Mouse (Mus musculus) embryonic facial prominence, embryonic 12.5 days (tissue): ENCODE measurements around the gene Slc16a10. TPM values are rescaled to one million over a fixed set of nuclear protein-coding genes. Genes with fewer than 3 reads are reported as not detected.

Experiments
- ATAC-seq: fragments of 200-750 bp; cut with Nextera tagmentation; 2 replicates; pipeline ENCODE4 v1.8.0; 2017; ENCODE audit not compliant: insufficient number of reproducible peaks, insufficient read depth, low FRiP score, low TSS enrichment
- H3K27ac ChIP-seq: fragments of 300-500 bp; sonication (generic); 2 replicates; pipeline ENCODE4 v1.5.1; 2016; ENCODE audit warnings: mild to moderate bottlenecking
- H3K27me3 ChIP-seq: fragments of 300-500 bp; sonication (generic); 2 replicates; pipeline ENCODE4 v1.6.1; 2016; ENCODE audit warnings: mild to moderate bottlenecking, moderate library complexity
- H3K36me3 ChIP-seq: fragments of 300-500 bp; sonication (generic); 2 replicates; pipeline ENCODE4 v1.6.1; 2016; ENCODE audit warnings: mild to moderate bottlenecking
- H3K4me1 ChIP-seq: fragments of 300-500 bp; sonication (generic); 2 replicates; pipeline ENCODE4 v1.6.1; 2016
- H3K4me2 ChIP-seq: fragments of 300-500 bp; sonication (generic); replicated peaks from 2 replicates; pipeline ENCODE4 v1.6.1; 2016; ENCODE audit warnings: mild to moderate bottlenecking, moderate library complexity
- H3K4me3 ChIP-seq: fragments of 300-500 bp; sonication (generic); 2 replicates; pipeline ENCODE4 v1.5.1; 2016; ENCODE audit warnings: mild to moderate bottlenecking
- H3K9ac ChIP-seq: fragments of 300-500 bp; sonication (generic); 2 replicates; pipeline ENCODE4 v1.6.1; 2016; ENCODE audit warnings: mild to moderate bottlenecking, moderate library complexity
- H3K9me3 ChIP-seq: fragments of 300-500 bp; sonication (generic); 2 replicates; pipeline ENCODE4 v1.6.1; 2016; ENCODE audit warnings: mild to moderate bottlenecking, moderate library complexity
- WGBS: fragments of 180-500 bp; shearing (Covaris S2); methylation state at CpG from one replicate; pipeline ENCODE4 v1.1.7; 2016; 5-methylcytosine and 5-hydroxymethylcytosine counted together
- polyA plus RNA-seq: library from polyadenylated mRNA; unstranded; fragments of >200 nt; fragmentation: Nextera tagmentation; extraction: Ambion mirVana; gene quantifications from 2 replicates; pipeline ENCODE4 v1.2.1, GENCODE M21; 2016

The Slc16a10 gene
- polyA plus RNA-seq, 1 experiment from 2014 or later, result 6.5 TPM

GRCm38 (mm10) chr10:40169566-40169965, 27.5 kb upstream of the Slc16a10 start:
- Histone ChIP-seq H3K9me3 (no peaks in the 10 kb centered on the region), H3K9ac (no peak overlapping the region), H3K27me3 (no peaks in the 10 kb centered on the region), H3K4me2 (no peak overlapping the region), H3K4me1 (peaks cover 8% of the 10 kb centered on the region; the same call in 1 of the 2 replicates), H3K27ac (no peak overlapping the region), H3K36me3 (no peaks in the 10 kb centered on the region), H3K4me3 (no peak overlapping the region)
- no peak for ATAC-seq
- WGBS, result 85% methylated on average over 10 of the region's 10 CpGs

- Histone ChIP-seq H3K9me3 (no peaks in the 10 kb centered on the region), H3K36me3 (no peaks in the 10 kb centered on the region), H3K4me1 (peaks cover 8% of the 10 kb centered on the region; the same call in 1 of the 2 replicates), H3K4me3 (no peak overlapping the region), H3K9ac (no peak overlapping the region), H3K27me3 (no peaks in the 10 kb centered on the region), H3K4me2 (no peak overlapping the region), H3K27ac (no peak overlapping the region)
- no peak for ATAC-seq
- 87% methylated on average over 7 of the region's 7 CpGs for WGBS
These were observed 27.0 kb upstream of the Slc16a10 start for GRCm38 (mm10) chr10:40169088-40169487.

- H3K36me3 ChIP-seq, result no peaks in the 10 kb centered on the region
- no peaks in the 10 kb centered on the region for H3K27me3 ChIP-seq
- H3K4me2 ChIP-seq, result no peak overlapping the region
- no peaks in the 10 kb centered on the region; the same call in 1 of the 2 replicates for H3K4me1 ChIP-seq
- no peaks in the 10 kb centered on the region for H3K9me3 ChIP-seq
- no peak overlapping the region for H3K4me3 ChIP-seq
- H3K9ac ChIP-seq, result no peak overlapping the region
- no peak overlapping the region for H3K27ac ChIP-seq
- 79% methylated on average over 27 of the region's 27 CpGs for WGBS
- no peak for ATAC-seq
These were observed 22.6 kb upstream of the Slc16a10 start for GRCm38 (mm10) chr10:40164421-40165386.

GRCm38 (mm10) chr10:40163914-40164313, 21.9 kb upstream of the Slc16a10 start:
- H3K4me1 ChIP-seq, result no peaks in the 10 kb centered on the region; the same call in 1 of the 2 replicates
- no peaks in the 10 kb centered on the region for H3K27me3 ChIP-seq
- no peak overlapping the region for H3K4me2 ChIP-seq
- no peak overlapping the region for H3K4me3 ChIP-seq
- no peaks in the 10 kb centered on the region for H3K9me3 ChIP-seq
- H3K36me3 ChIP-seq, result no peaks in the 10 kb centered on the region
- 86% methylated on average over 13 of the region's 13 CpGs for WGBS
- ATAC-seq, result no peak
- no peak overlapping the region for H3K27ac ChIP-seq
- no peak overlapping the region for H3K9ac ChIP-seq

GRCm38 (mm10) chr10:40163338-40163737, 21.3 kb upstream of the Slc16a10 start:
- H3K9ac ChIP-seq, result no peak overlapping the region
- H3K36me3 ChIP-seq, result no peaks in the 10 kb centered on the region
- no peak overlapping the region for H3K27ac ChIP-seq
- H3K9me3 ChIP-seq, result no peaks in the 10 kb centered on the region
- ATAC-seq, result no peak
- no peak overlapping the region for H3K4me3 ChIP-seq
- WGBS, result 82% methylated on average over 8 of the region's 8 CpGs
- no peak overlapping the region for H3K4me2 ChIP-seq
- no peaks in the 10 kb centered on the region; the same call in 1 of the 2 replicates for H3K4me1 ChIP-seq
- H3K27me3 ChIP-seq, result no peaks in the 10 kb centered on the region

- ATAC-seq, result no peak
- H3K36me3 ChIP-seq, result no peaks in the 10 kb centered on the region
- H3K27ac ChIP-seq, result no peak overlapping the region
- no peak overlapping the region for H3K4me3 ChIP-seq
- WGBS, result 92% methylated on average over 5 of the region's 5 CpGs
- H3K27me3 ChIP-seq, result no peaks in the 10 kb centered on the region
- no peak overlapping the region for H3K9ac ChIP-seq
- H3K9me3 ChIP-seq, result no peaks in the 10 kb centered on the region
- no peaks in the 10 kb centered on the region; the same call in 1 of the 2 replicates for H3K4me1 ChIP-seq
- H3K4me2 ChIP-seq, result no peak overlapping the region
These were observed 19.7 kb upstream of the Slc16a10 start for GRCm38 (mm10) chr10:40161701-40162255.

- Histone ChIP-seq H3K9me3 (no peaks in the 10 kb centered on the region), H3K9ac (no peak overlapping the region), H3K4me1 (no peaks in the 10 kb centered on the region; the same call in 1 of the 2 replicates), H3K4me3 (no peak overlapping the region), H3K36me3 (no peaks in the 10 kb centered on the region), H3K27me3 (no peaks in the 10 kb centered on the region), H3K4me2 (no peak overlapping the region), H3K27ac (no peak overlapping the region)
- WGBS, result 88% methylated on average over 2 of the region's 2 CpGs
- no peak for ATAC-seq
These were observed 19.2 kb upstream of the Slc16a10 start for GRCm38 (mm10) chr10:40161236-40161635.

- Histone ChIP-seq H3K4me2 (no peak overlapping the region), H3K27ac (no peak overlapping the region)
- WGBS, result 58% methylated on average over 4 of the region's 4 CpGs
These were observed 10.4 kb upstream of the Slc16a10 start for GRCm38 (mm10) chr10:40152550-40152857.

GRCm38 (mm10) chr10:40151852-40152549, 9.9 kb upstream of the Slc16a10 start:
- Histone ChIP-seq H3K4me1 (no peaks in the 10 kb centered on the region), H3K9me3 (no peaks in the 10 kb centered on the region), H3K27me3 (no peaks in the 10 kb centered on the region), H3K4me3 (no peak overlapping the region), H3K27ac (peak overlapping the region; percentile 67), H3K4me2 (no peak overlapping the region), H3K9ac (no peak overlapping the region), H3K36me3 (no peaks in the 10 kb centered on the region)
- ATAC-seq, result peak; percentile 35; the same call in 1 of the 2 replicates
- WGBS, result 33% methylated on average over 8 of the region's 8 CpGs

More at GRCm38 (mm10) chr10:40152550-40152857, 10.4 kb upstream of the Slc16a10 start:
- H3K9me3 ChIP-seq, result no peaks in the 10 kb centered on the region
- H3K4me1 ChIP-seq, result no peaks in the 10 kb centered on the region
- no peak overlapping the region for H3K9ac ChIP-seq
- ATAC-seq, result no peak
- H3K27me3 ChIP-seq, result no peaks in the 10 kb centered on the region
- H3K36me3 ChIP-seq, result no peaks in the 10 kb centered on the region
- no peak overlapping the region for H3K4me3 ChIP-seq

GRCm38 (mm10) chr10:40149584-40150145, 7.6 kb upstream of the Slc16a10 start:
- ATAC-seq, result no peak
- Histone ChIP-seq H3K4me2 (no peak overlapping the region), H3K27me3 (no peaks in the 10 kb centered on the region), H3K4me1 (no peaks in the 10 kb centered on the region), H3K27ac (no peak overlapping the region), H3K36me3 (no peaks in the 10 kb centered on the region), H3K9ac (no peak overlapping the region), H3K4me3 (no peak overlapping the region), H3K9me3 (no peaks in the 10 kb centered on the region)
- WGBS, result 99% methylated on average over 5 of the region's 5 CpGs

- Histone ChIP-seq H3K4me3 (no peak overlapping the region), H3K36me3 (no peaks in the 10 kb centered on the region), H3K27ac (no peak overlapping the region), H3K9me3 (no peaks in the 10 kb centered on the region), H3K27me3 (0 out of 2 replicates have a peak, but pooled peaks cover 4% of the 10 kb centered on the region), H3K4me2 (no peak overlapping the region), H3K9ac (no peak overlapping the region), H3K4me1 (no peaks in the 10 kb centered on the region)
- ATAC-seq, result no peak
- 92% methylated on average over 8 of the region's 8 CpGs for WGBS
These were observed 5.4 kb upstream of the Slc16a10 start for GRCm38 (mm10) chr10:40147325-40148059.
